Mouse (Mus musculus) spleen, adult 12 weeks (tissue): Measurements from ENCODE around the gene Lsamp.

Experiments used
- DNase-seq: peaks from one replicate; pipeline ENCODE4 v3.0.0; 2022; ENCODE audit warnings: low spot score

The Lsamp gene

DNA sequence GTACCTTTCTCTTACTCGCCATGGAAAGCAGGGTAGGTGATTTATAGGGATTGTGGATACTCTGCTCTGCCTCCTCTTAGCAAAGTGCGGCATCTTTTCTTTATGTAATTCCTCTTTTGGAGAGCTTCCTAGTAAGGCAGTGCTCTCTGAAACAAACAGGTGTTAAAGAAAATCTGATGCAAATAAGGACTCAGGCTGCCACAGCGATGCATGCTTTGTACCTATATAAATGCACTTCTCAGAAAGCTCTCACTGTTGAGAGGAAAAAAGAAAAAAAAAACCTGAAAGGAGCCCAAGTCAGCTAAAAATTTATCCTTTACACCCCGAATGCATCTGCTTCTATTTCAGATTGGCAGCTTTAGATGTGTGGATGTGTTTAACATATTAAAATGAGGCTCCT, 2095.4 kb downstream of the Lsamp start:
- DNase-seq = no peak

DNA sequence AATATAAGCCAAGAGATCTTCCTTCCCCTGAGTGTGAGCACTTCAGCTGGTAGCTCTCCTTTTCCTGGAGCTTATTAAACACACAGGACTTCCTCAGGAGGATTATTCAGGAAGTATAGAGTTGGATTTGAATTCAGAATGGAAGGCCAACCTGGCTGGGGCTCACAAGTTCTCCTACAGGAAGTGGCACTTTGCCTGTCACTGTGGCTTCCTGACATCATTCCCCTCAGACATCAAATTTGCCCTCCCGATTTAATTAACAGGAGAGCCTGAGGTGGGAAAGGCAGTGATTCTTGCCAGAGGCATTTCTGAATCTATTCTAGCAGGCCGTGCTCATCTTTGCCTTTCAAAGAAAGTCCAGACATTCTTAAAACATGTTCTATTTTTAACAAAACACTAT, 2097.4 kb downstream of the Lsamp start:
- no peak for DNase-seq

DNA sequence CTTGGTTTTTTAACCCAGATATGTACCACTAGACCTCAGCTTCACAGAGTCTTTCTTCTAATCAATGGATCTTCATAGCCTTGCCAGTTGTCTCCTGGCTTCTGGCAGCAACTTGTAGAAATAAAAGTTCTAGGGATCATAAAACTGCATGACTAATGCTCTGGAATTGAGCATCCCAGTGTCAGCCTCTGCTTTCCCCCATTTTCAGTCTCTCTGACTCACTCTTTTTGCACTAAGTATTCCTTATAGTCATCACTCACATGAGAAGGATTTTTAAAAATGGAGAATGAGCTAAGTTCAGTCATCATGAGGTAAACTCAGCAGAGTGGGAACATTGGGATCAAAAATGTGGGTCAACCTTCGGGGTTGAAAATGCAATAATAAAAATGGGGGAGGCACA, 2113.3 kb downstream of the Lsamp start:
- DNase-seq = no peak

- no peak for DNase-seq
Observed at GRCm38 (mm10) chr16:42102186-42102585, 2118.0 kb downstream of the Lsamp start.

DNA sequence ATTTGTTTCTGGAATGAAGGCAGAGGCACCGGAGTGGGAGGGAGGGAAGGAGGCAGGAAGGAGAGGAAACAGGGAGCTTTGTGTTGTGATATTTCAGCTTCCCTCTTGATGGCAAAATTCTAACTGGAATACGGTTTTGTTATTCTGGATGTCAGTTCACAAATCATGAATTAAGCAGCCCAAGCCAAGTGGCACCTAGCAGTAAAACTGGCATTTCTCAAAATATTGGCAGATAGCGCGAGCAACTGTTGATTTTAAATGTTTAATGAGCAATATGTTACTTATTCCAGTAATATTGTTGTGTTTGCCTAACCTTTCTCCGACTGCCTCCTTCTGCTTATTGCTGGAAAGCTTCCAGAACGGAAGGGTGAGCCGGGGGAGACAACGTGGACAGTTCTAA, 2118.5 kb downstream of the Lsamp start:
- no peak for DNase-seq

DNA sequence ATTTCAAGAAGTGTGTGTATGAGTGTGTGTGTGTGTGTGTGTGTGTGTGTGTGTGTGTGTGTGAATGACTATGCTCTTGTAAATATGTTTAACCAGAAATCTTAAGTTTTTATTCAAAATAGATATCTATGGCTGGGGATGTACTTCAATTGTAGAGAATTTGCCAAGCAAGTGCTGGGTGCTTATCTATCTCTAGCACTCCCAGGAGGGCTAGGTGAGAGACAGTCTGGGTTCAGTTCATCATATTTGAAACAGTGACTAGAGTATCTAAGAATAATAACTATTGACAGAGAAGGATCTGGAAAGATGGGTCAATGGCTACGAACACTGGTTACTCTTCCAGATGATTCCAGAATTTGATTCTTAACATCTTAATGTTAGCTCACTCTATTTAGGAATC, 2128.1 kb downstream of the Lsamp start:
- DNase-seq = no peak

- no peak for DNase-seq
Observed at GRCm38 (mm10) chr16:42113246-42113645, 2129.1 kb downstream of the Lsamp start.

- DNase-seq = no peak
Observed at GRCm38 (mm10) chr16:42121788-42122187, 2137.6 kb downstream of the Lsamp start.

- DNase-seq = no peak
Observed at GRCm38 (mm10) chr16:42123826-42124225, 2139.7 kb downstream of the Lsamp start.

DNA sequence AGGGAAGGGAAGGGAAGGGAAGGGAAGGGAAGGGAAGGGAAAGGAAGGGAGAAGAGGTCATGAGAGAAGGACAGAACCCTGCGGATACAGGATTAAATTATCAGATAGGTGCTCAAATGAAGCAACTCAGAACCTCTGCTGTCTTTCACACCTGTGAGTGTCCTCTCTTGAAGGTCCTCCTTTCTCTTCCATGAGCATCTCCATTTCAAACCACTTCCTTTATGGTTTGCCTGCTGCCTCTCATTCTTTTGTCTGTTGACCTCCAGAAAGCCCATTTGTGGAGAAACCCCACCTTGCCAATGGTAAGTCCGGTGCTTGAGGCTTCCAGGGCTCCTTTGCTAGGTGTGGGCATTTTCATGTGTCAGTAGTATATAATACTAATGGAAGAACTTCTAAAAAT, 2141.9 kb downstream of the Lsamp start:
- no peak for DNase-seq

DNA sequence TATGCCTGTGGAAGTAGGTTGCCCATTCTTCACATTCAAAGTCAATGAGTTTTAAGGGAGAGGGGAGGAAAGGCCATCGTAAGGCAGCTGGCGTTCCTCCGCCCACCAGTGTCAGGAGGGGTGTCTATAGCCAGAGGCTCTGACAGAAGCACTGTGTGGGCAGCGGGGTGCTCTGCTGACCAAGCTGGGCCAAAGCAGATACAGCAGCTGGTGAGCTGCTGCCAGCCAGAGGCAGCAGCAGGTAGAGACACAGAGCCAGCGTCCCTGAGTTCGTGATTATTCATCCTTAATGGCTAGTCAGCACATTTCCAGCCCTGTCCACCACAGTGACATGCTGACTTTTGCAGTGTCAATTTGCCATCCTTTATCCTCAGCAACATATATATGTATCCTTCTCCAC, 2163.0 kb downstream of the Lsamp start:
- no peak for DNase-seq

DNA sequence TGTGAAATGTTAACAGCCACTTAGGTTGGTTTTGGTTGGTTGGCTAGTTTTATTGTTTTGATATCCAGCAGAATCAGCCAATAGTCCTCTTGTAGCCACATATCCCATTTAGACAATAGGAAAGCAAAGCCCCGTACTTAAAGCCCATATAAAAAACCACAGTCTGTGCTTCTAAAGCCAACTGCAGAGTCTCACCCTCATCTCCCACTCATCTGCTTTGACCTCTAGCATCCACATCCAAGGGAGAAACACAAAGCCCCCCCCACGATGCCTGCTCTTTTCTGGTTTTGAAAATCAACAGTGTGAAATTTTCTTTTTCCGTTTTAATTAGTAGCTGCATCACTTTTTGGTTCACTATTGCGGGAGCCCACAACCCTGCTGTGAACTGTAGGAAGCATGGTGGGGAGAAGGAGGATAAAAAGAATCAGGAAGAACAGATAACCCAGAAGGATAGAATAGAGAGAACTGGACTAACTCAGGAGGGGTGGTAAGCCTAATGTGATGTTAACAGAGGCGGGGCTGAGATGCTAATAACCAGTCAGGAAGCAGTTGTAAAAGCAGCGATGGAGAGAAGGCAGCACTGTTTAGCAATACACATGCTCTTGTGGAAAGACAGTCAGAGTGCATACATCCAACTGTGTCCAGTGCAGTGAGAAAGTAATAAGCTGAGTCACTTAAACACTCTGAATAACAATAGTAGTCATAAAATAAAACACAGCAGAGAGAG, 2165.2 kb downstream of the Lsamp start:
- no peak for DNase-seq

- no peak for DNase-seq
Observed at GRCm38 (mm10) chr16:42152640-42153039, 2168.5 kb downstream of the Lsamp start.

DNA sequence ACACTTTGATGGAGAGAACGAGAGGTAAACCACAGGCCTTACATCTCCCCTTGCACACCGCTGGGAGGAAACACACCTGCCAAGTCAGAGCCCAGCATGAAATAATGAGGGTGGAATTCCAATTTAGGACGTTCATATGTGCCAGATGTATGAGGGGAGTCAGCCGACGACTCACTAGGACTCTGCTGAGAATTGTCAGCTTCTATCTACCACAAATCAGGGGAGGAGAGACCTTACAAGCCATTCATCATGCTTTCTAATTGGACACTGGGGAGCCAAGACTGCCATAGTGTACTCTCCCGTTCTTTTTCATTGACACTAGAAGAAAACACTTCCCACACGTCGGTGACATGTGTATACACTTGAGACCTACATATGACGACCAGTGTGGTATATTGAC, 2173.7 kb downstream of the Lsamp start:
- no peak for DNase-seq

- peak; percentile 32 for DNase-seq
Observed at GRCm38 (mm10) chr16:42164941-42165340, 2180.8 kb downstream of the Lsamp start.

GRCm38 (mm10) chr16:42168292-42168691, 2184.1 kb downstream of the Lsamp start:
- DNase-seq = no peak

DNA sequence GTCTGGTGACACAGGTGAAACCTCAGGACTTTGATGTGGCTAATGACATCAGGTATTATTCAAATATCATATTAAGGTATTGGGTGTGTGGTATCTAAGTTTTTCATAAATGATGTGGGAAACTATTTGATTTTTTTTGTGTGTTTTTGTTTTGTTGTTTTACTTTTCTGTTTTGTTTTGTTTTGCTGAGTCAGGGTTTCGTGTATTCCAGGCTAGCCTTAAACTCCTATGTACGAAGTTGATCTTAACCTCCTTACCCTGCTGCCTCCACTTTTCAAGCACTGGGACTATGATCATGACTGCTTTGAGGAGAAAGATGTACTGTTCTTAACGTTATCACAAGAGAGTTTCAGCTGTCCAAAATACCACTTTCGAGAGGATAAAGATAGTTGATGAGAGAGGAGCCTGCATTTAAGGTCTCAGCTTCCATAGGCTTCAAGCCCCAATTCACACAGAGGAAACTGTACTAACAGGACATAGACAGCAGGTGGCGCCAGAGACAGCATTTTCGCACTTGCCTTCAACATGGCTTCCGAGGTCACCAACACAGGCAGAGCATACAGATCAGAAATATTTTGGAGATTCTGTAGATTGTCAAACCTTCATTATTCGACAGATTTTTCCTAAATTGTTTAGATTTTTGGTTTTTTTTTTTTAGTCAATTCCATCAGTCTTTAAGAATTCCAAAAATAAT, 2185.4 kb downstream of the Lsamp start:
- DNase-seq = peak; percentile 26

- DNase-seq = peak; percentile 12
Observed at GRCm38 (mm10) chr16:42172476-42172875, 2188.3 kb downstream of the Lsamp start.

DNA sequence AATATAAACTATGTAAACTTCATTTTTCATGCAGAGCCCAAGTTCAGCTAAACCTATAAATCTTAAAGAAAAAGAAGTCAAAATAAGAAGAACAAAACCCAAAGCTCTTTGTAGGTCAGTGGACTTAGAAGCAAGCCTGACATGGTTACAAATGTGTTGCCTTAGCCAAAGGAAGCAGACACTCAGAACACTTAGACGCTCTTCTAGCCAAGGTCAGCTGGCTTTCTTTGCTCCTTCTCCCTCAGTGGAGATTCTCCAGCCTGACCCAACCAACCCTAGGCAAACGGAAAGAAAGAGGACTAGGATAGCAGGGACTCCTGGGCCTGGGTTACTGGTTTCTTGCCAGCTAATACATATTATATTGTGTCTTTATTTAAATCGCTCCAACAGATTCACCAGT, 2194.7 kb downstream of the Lsamp start:
- DNase-seq = no peak

GRCm38 (mm10) chr16:42180025-42180424, 2195.9 kb downstream of the Lsamp start:
- DNase-seq = no peak

DNA sequence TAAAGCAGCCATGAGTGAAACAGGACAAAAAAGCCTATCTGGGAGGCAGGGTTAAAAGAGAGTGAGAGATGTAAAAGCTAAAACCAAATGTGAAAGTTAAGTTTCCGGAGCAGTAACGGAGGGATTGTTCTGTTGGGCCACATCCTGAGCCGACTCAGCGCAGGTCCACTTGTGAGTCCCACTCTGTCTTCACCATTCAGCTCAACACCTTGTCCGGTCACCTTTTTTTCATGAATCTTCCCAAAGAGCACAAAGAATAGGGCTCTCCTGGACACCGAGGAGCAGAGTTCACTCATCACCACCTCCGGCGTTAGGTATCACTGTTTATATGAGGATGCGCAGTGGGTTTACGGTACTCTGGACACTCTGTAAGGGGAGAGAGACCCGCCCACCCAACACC, 2196.3 kb downstream of the Lsamp start:
- no peak for DNase-seq

DNA sequence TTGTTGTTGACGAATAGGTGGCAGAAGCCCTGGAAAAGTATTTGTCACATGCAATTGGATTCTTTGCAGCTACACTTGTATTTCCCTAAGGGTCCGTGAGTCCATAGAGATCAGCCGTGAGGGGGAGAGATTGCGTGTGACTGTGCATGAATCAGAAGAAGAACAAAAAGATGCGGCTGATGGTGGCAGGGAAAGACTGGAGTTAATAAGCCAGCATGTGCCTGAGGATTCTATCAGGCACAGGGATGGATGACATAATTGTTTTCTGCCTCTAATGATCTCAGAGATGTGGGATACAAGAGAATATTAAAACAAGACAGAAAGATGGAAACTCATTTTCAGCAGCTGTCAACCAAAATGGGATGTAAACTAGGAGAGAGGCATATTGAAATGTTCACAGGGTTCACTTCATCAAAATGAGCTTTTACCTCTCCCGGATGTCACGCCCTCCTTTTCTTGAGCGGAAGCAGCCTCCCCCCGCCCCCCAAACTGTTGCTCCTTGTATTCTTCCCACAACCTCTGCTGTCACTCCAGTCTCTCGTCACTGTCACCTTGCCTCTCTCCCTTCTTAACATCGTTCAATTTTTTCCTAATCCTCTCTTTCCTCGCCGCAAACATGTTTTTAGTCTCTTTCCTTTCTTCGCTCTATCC, 2205.4 kb downstream of the Lsamp start:
- no peak for DNase-seq
